Mouse (Mus musculus) small intestine, adult 2 months (tissue): ENCODE results near the gene Rasgrf2. TPM values are rescaled to one million over a fixed set of nuclear protein-coding genes. Genes with fewer than 3 reads are reported as not detected.

Experiments used
- H3K27ac ChIP-seq: fragments of 200-500 bp; 2 replicates; pipeline ENCODE4 v1.5.1; 2012; ENCODE audit warnings: low read depth, low read length, control low read depth, inconsistent platforms; ENCODE audit not compliant: insufficient read depth
- H3K27me3 ChIP-seq: fragments of 200-500 bp; 2 replicates; pipeline ENCODE4 v1.6.1; 2012; ENCODE audit warnings: mild to moderate bottlenecking, moderate library complexity, low read length, inconsistent platforms; ENCODE audit not compliant: control insufficient read depth, insufficient read depth
- H3K36me3 ChIP-seq: fragments of 200-500 bp; 2 replicates; pipeline ENCODE4 v1.6.1; 2012; ENCODE audit warnings: mild to moderate bottlenecking, low read length, control low read depth, inconsistent platforms; ENCODE audit not compliant: control insufficient read depth, insufficient read depth
- H3K4me1 ChIP-seq: fragments of 200-500 bp; 2 replicates; pipeline ENCODE4 v1.6.1; 2012; ENCODE audit warnings: low read length, inconsistent platforms, mixed read lengths; ENCODE audit not compliant: control insufficient read depth, insufficient read depth, insufficient read length
- H3K4me3 ChIP-seq: fragments of 200-500 bp; 2 replicates; pipeline ENCODE4 v1.5.1; 2012; ENCODE audit warnings: low read depth, mild to moderate bottlenecking, control low read depth, inconsistent platforms, low read length, moderate library complexity
- CTCF ChIP-seq: fragments of 200-500 bp; IDR thresholded peaks from 2 replicates; pipeline ENCODE4 v1.5.1; 2012; ENCODE audit warnings: low read depth, mild to moderate bottlenecking, control low read depth, inconsistent platforms, low read length, moderate library complexity, mixed read lengths; ENCODE audit not compliant: insufficient replicate concordance, insufficient read length; ENCODE audit errors: extremely low read depth
- POLR2A ChIP-seq: fragments of 200-500 bp; IDR thresholded peaks from 2 replicates; pipeline ENCODE4 v1.6.1; 2012; ENCODE audit warnings: low read depth, mild to moderate bottlenecking, control low read depth, inconsistent platforms, low read length, moderate library complexity
- WGBS: fragments of 180-500 bp; shearing (Covaris S2); methylation state at CpG from one replicate; pipeline ENCODE4 v1.1.7; 2018; 5-methylcytosine and 5-hydroxymethylcytosine counted together
- polyA plus RNA-seq: library from polyadenylated mRNA; depleted of rRNA; stranded (reverse); fragments of >200 nt; gene quantifications from 2 replicates; pipeline ENCODE4 v1.2.3, GENCODE M21; 2012

The Rasgrf2 gene
- polyA plus RNA-seq, 1 experiment = 5.2 TPM

GRCm38 (mm10) chr13:91929943-91930726 lies 201.3 kb downstream of the Rasgrf2 start:
- Histone ChIP-seq H3K27me3 (no peaks in the 10 kb centered on the region), H3K27ac (no peak overlapping the region), H3K4me3 (no peak overlapping the region), H3K36me3 (peaks cover 7% of the 10 kb centered on the region), H3K4me1 (no peaks in the 10 kb centered on the region)
- TF ChIP-seq CTCF = no peak
- no peak for TF ChIP-seq POLR2A
- WGBS = 67% methylated on average over 7 of the region's 7 CpGs

GRCm38 (mm10) chr13:91928605-91929389 lies 202.7 kb downstream of the Rasgrf2 start:
- TF ChIP-seq CTCF = no peak
- TF ChIP-seq POLR2A = no peak
- H3K4me3 ChIP-seq = no peak overlapping the region
- H3K36me3 ChIP-seq = peaks cover 7% of the 10 kb centered on the region
- no peaks in the 10 kb centered on the region for H3K27me3 ChIP-seq
- no peak overlapping the region for H3K27ac ChIP-seq
- 86% methylated on average over 4 of the region's 4 CpGs for WGBS
- no peaks in the 10 kb centered on the region for H3K4me1 ChIP-seq

- Histone ChIP-seq H3K27me3 (no peaks in the 10 kb centered on the region), H3K4me1 (no peaks in the 10 kb centered on the region), H3K27ac (no peak overlapping the region), H3K4me3 (no peak overlapping the region), H3K36me3 (peaks cover 16% of the 10 kb centered on the region)
- no peak for TF ChIP-seq POLR2A
- TF ChIP-seq CTCF = no peak
- 76% methylated on average over 3 of the region's 3 CpGs for WGBS
These were observed 210.4 kb downstream of the Rasgrf2 start for GRCm38 (mm10) chr13:91921010-91921409.

GRCm38 (mm10) chr13:91918764-91919163 lies 212.7 kb downstream of the Rasgrf2 start:
- Histone ChIP-seq H3K36me3 (peaks cover 19% of the 10 kb centered on the region), H3K4me1 (no peaks in the 10 kb centered on the region), H3K27me3 (no peaks in the 10 kb centered on the region), H3K4me3 (no peak overlapping the region), H3K27ac (no peak overlapping the region)
- 95% methylated on average over 5 of the region's 5 CpGs for WGBS
- TF ChIP-seq CTCF (no peak), POLR2A (no peak)

GRCm38 (mm10) chr13:91917835-91918234 lies 213.6 kb downstream of the Rasgrf2 start:
- H3K4me1 ChIP-seq = no peaks in the 10 kb centered on the region
- H3K4me3 ChIP-seq = no peak overlapping the region
- H3K27ac ChIP-seq = no peak overlapping the region
- TF ChIP-seq POLR2A (no peak), CTCF (no peak)
- WGBS = 91% methylated on average over 2 of the region's 2 CpGs
- no peaks in the 10 kb centered on the region for H3K27me3 ChIP-seq
- peaks cover 19% of the 10 kb centered on the region for H3K36me3 ChIP-seq

- no peak for TF ChIP-seq CTCF
- no peak for TF ChIP-seq POLR2A
- H3K4me1 ChIP-seq = no peaks in the 10 kb centered on the region
- no peaks in the 10 kb centered on the region for H3K27me3 ChIP-seq
- H3K36me3 ChIP-seq = peaks cover 23% of the 10 kb centered on the region
- H3K4me3 ChIP-seq = no peak overlapping the region
- no peak overlapping the region for H3K27ac ChIP-seq
- 92% methylated on average over 5 of the region's 5 CpGs for WGBS
These were observed 215.1 kb downstream of the Rasgrf2 start for GRCm38 (mm10) chr13:91916308-91916707.
